Mouse (Mus musculus) heart, embryonic 15.5 days (tissue): ENCODE data around the gene Mt1. TPM values are rescaled to one million over a fixed set of nuclear protein-coding genes. Genes with fewer than 3 reads are reported as not detected.

Experiments
- ATAC-seq: fragments of 200-750 bp; cut with Nextera tagmentation; replicated peaks from 2 replicates; pipeline ENCODE4 v1.8.0; 2017; ENCODE audit warnings: low read depth, moderate TSS enrichment; ENCODE audit not compliant: insufficient number of reproducible peaks, insufficient read depth, low FRiP score
- H3K27ac ChIP-seq: fragments of 300-500 bp; sonication (generic); 2 replicates; pipeline ENCODE4 v1.5.1; 2015; ENCODE audit warnings: mild to moderate bottlenecking, inconsistent platforms
- H3K27me3 ChIP-seq: fragments of 300-500 bp; sonication (generic); 2 replicates; pipeline ENCODE4 v1.6.1; 2015; ENCODE audit warnings: inconsistent platforms
- H3K36me3 ChIP-seq: fragments of 300-500 bp; sonication (generic); 2 replicates; pipeline ENCODE4 v1.6.1; 2015; ENCODE audit warnings: mild to moderate bottlenecking, inconsistent platforms
- H3K4me1 ChIP-seq: fragments of 300-500 bp; sonication (generic); replicated peaks from 2 replicates; pipeline ENCODE4 v1.6.1; 2015; ENCODE audit warnings: inconsistent platforms
- H3K4me2 ChIP-seq: fragments of 300-500 bp; sonication (generic); 2 replicates; pipeline ENCODE4 v1.6.1; 2015; ENCODE audit warnings: inconsistent platforms, mild to moderate bottlenecking, moderate library complexity
- H3K4me3 ChIP-seq: fragments of 300-500 bp; sonication (generic); 2 replicates; pipeline ENCODE4 v1.5.1; 2015; ENCODE audit warnings: mild to moderate bottlenecking, inconsistent platforms
- H3K9ac ChIP-seq: fragments of 300-500 bp; sonication (generic); 2 replicates; pipeline ENCODE4 v1.6.1; 2015; ENCODE audit warnings: mild to moderate bottlenecking, inconsistent platforms
- H3K9me3 ChIP-seq: fragments of 300-500 bp; sonication (generic); replicated peaks from 2 replicates; pipeline ENCODE4 v1.6.1; 2016; ENCODE audit warnings: inconsistent platforms
- WGBS: fragments of 180-500 bp; shearing (Covaris S2); methylation state at CpG from one replicate; pipeline ENCODE4 v1.1.7; 2015; ENCODE audit warnings: mixed read lengths; 5-methylcytosine and 5-hydroxymethylcytosine counted together
- polyA plus RNA-seq: library from polyadenylated mRNA; unstranded; fragments of >200 nt; fragmentation: Nextera tagmentation; extraction: Ambion mirVana; gene quantifications from 2 replicates; pipeline ENCODE4 v1.2.1, GENCODE M21; 2015

The Mt1 gene
- polyA plus RNA-seq, 1 experiment from 2014 or later: 538 TPM

DNA sequence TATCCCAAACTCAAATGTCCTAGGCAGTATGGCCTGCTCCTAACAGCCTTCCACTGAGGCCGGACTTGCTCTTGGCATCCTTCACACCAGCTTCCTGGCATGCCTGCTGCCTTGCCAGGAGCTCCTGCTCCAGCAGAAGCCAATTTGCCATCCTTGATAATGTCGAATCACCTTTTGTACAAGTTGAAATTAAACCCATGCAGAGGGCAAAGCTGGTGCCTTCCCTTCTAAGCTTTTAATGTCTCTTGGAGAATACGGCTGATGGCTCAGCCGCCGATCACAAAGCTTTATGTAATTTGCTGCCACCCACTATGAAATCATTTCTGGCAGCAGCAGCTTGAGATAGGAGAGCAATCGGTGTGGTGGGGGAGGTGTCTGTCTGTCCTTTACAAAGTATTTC lies 30.8 kb downstream of the Mt1 start:
- Histone ChIP-seq H3K4me3 (no peak overlapping the region), H3K27me3 (no peaks in the 10 kb centered on the region), H3K9ac (no peak overlapping the region), H3K9me3 (no peaks in the 10 kb centered on the region), H3K36me3 (no peaks in the 10 kb centered on the region), H3K27ac (no peak overlapping the region), H3K4me2 (peak overlapping the region; percentile 21; the same call in 1 of the 2 replicates), H3K4me1 (peaks cover 20% of the 10 kb centered on the region)
- 46% methylated on average over 6 of the region's 6 CpGs for WGBS
- no peak for ATAC-seq

DNA sequence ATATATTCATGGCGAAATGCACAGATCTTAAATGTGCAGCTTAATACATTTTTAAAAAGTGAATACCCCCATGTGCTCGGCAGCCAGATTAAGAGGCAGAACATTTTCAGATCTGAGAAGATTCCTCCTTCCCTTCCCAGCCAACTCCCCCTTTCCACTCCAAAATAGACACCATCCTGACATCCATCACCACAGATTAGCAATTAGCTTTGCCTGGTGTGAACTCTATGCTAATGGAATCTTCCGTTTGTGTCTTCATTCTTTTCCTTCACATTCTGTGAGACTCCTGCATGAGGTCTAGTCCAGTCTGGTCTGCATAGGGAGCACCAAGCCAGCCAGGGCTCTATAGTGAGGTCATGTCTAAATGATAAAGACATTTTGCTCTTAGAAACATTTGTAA lies 31.3 kb downstream of the Mt1 start:
- H3K27me3 ChIP-seq: no peaks in the 10 kb centered on the region
- H3K27ac ChIP-seq: no peak overlapping the region
- H3K36me3 ChIP-seq: no peaks in the 10 kb centered on the region
- peaks cover 19% of the 10 kb centered on the region for H3K4me1 ChIP-seq
- no peaks in the 10 kb centered on the region for H3K9me3 ChIP-seq
- no peak for ATAC-seq
- WGBS: 63% methylated on average over 3 of the region's 3 CpGs
- no peak overlapping the region for H3K4me3 ChIP-seq
- H3K4me2 ChIP-seq: no peak overlapping the region
- no peak overlapping the region for H3K9ac ChIP-seq

DNA sequence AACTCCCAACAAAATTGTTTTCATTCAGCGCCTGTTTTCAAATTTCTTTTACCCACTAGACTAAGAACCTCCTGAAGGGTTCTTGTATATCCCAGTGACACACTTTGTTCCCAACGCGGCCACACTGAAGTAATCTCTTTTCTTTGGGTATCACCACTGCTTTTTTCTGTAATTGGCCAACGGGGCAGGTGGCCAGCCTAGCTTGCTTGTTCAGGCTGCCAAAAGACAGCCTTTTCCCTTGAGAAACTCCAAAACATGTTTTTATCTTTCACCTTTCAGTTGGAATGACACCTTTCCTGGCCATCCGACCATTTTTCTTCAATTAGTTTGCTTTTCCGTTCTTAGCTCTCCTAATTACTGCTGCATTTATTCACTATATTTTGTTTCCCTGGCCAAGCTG lies 34.9 kb downstream of the Mt1 start:
- ATAC-seq: no peak
- peak overlapping the region; percentile 83 for H3K4me3 ChIP-seq
- H3K36me3 ChIP-seq: no peaks in the 10 kb centered on the region
- no peaks in the 10 kb centered on the region for H3K9me3 ChIP-seq
- H3K27ac ChIP-seq: peak overlapping the region; percentile 73
- 64% methylated on average over 6 of the region's 6 CpGs for WGBS
- peaks cover 18% of the 10 kb centered on the region for H3K4me1 ChIP-seq
- H3K27me3 ChIP-seq: no peaks in the 10 kb centered on the region
- H3K4me2 ChIP-seq: peak overlapping the region; percentile 72
- H3K9ac ChIP-seq: peak overlapping the region; percentile 26

DNA sequence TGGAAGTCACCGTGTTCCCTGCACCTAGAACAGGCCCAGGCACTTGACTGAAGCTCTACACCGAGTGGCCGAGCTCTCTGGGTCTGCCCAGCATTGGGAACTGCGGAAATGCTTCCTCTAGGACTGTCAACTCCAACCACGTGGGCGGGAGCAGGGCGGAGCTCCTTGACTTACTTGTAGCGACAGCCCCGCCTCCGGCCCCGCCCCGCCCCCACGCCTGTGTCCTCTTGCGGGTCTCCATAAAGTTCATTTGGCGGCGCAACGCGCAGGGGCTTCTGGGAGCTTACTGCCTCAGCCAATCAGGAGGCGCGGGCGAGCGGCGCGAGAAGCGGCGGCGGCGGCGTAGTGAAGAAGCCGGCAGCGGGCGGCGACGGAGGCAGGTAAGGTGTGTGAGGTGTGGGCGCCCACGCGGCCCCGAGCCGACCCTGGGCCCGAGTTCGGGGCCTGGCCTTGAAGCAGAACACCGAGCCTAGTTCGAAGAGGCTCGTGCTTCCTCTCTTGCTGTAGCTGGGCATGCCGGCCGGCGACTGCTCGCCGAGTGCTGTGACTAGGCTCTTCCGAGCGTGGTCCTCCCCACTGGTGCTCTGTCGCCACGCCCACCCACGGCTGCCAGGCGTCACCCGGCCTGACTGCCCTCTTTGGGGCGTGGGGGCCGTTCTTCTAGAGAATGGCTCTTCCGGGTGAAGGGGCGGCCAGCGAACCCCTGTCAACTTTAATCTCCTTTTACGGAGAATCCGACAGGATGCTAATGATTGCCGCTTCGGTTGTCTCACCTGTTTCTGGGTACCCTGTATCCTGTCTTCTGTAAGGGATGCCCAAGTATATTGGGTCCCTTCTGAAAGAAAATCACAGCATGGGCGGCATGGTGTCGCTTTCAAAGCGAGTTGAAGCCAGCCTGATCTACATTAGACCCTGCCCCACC lies 35.6 kb downstream of the Mt1 start, which contains the start of gene Nup93:
TSS of gene Nup93 (plus strand) at position 313 of the 922 bp plus-strand sequence.
- Histone ChIP-seq H3K4me1 (peaks cover 16% of the 10 kb centered on the region), H3K27ac (peak within 1 kb of the TSS; percentile 73), H3K9ac (peak within 1 kb of the TSS; percentile 81), H3K4me3 (peak within 1 kb of the TSS; percentile 83), H3K36me3 (no peaks in the 10 kb centered on the region), H3K27me3 (no peaks in the 10 kb centered on the region), H3K9me3 (no peaks in the 10 kb centered on the region), H3K4me2 (peak within 1 kb of the TSS; percentile 72)
- WGBS: under 1% methylated on average over 58 of the region's 68 CpGs
- ATAC-seq: peak; percentile 97

DNA sequence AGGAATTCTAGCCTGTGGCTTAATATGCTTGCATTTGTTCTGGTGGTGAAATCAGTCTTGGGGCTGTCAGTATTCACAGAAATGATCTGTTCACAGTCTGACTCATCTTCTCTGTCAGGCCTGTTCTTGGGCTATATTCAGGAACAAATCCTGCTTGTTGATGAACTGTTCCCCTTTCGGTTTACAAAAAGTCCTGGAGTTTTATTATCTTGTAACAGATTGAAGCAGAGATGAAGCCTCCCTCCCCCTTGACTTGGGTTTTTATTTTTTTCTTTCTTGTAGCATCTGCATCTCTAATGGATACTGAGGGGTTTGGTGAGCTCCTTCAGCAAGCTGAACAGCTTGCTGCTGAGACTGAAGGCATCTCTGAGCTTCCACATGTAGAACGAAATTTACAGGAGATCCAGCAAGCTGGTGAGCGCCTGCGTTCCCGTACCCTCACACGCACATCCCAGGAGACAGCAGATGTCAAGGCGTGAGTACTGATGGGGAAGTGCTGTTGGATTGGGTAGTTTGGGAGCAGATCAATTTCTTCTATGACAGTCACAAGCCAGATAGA lies 48.6 kb downstream of the Mt1 start:
- WGBS: 82% methylated on average over 7 of the region's 7 CpGs
- Histone ChIP-seq H3K27me3 (no peaks in the 10 kb centered on the region), H3K27ac (no peak overlapping the region), H3K4me1 (no peaks in the 10 kb centered on the region), H3K9ac (no peak overlapping the region), H3K36me3 (peaks cover 3% of the 10 kb centered on the region), H3K4me2 (no peak overlapping the region), H3K4me3 (no peak overlapping the region), H3K9me3 (no peaks in the 10 kb centered on the region)
- ATAC-seq: no peak

Other genes starting within 250 kb of the Mt1 start
- gene Amfr, start 166.2 kb upstream of the Mt1 start, polyA plus RNA-seq: 49.4 and 51.5 TPM in 2 replicates
- 64.7 and 73.1 TPM in 2 replicates for gene Nudt21, start 142.1 kb upstream of the Mt1 start, polyA plus RNA-seq
- 11.1 and 11.3 TPM in 2 replicates for gene Ogfod1, start 141.9 kb upstream of the Mt1 start, polyA plus RNA-seq
- 8.0 and 9.9 TPM in 2 replicates for gene Bbs2, start 80.2 kb upstream of the Mt1 start, polyA plus RNA-seq
- gene Mt4, start 41.9 kb upstream of the Mt1 start, polyA plus RNA-seq: not detected in 2 replicates
- 56.5 and 69.8 TPM in 2 replicates for gene Mt3, start 26.5 kb upstream of the Mt1 start, polyA plus RNA-seq
- gene Mt2, start 6.4 kb upstream of the Mt1 start, polyA plus RNA-seq: 47.8 and 51.2 TPM in 2 replicates
- 51.6 and 60.7 TPM in 2 replicates for gene Nup93, start 35.5 kb downstream of the Mt1 start, polyA plus RNA-seq
- 0.15 and 0.20 TPM in 2 replicates for gene Slc12a3, start 150.1 kb downstream of the Mt1 start, polyA plus RNA-seq
- gene Herpud1, start 207.4 kb downstream of the Mt1 start, polyA plus RNA-seq: 91.4 and 94.8 TPM in 2 replicates